Mouse (Mus musculus) embryo, embryonic 11.5 days (tissue): ENCODE results near the gene Eef1akmt2.

ENCODE experiments used
- DNase-seq: peaks from one replicate; pipeline ENCODE4 v3.0.0-alpha.2; 2012; ENCODE audit warnings: low read depth, low spot score

Gene Eef1akmt2

DNA sequence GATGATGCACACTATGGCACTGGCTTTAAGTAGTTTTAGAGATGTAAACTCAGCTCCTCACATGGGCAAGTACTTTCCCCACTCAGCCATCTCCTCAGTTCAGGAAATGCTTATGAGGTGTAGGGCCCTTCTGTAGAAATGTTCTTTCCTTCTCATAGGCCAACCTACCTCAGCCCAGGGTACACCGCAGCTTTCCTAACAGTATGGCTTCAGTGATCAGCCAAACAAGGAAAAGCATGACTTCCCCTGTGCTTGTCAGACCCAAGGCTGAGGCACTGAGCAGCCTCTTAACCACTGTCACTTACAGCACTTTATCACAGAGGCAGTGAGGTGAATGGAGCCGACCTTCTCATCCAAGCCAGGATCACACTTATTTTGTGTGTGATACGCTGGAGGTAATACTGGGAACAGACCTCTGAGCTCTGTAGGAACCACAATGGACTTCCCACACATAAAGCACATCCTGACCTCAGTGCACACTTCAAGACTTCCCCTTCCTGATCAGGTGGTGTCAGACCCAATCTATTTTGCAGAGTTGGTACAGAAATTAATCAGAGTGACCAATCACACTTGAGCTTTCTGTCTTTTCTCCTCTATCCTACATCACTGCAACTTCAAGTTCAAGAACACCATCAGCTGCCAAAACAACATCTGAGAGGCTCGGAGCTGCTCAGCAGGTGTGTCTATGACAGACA is 64.8 kb downstream of the Eef1akmt2 start:
- no peak for DNase-seq

DNA sequence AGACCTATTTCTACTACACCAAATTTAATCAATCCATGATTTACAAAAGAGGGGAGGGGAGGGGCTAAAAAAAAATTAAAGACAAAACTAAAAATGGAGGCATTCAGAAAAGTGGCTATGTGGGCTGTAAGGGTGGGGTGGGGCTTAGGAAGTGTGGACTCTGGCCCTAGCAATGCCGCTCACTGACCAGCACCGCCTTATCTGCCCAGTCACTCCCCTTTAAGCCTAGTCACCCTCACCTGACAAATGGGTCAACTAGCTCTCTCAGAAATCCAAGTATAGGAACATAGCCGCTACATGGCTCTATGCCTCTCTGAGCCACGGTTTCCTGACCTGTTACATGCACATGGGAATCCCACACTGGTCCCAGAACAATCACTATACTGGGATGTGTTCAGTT is 65.5 kb downstream of the Eef1akmt2 start:
- no peak for DNase-seq

DNA sequence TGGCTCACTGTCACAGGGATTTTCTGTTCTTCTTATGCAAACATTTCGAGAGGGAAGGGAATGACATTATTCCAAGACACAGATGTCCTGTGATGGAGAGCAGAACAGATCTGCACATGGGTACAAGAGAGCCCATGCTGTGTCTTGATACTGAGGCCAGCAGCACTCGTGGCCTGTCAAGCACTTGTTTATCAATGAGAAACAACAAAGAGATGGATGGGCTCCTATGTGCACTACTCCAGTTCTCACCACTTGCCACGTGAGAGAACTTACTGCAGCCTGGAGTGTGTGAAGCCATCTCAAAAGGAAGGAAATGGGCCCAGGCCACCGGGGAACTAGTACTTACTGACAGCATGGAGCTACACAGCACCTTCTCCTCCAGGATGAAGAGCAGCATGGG is 66.0 kb downstream of the Eef1akmt2 start:
- no peak for DNase-seq

DNA sequence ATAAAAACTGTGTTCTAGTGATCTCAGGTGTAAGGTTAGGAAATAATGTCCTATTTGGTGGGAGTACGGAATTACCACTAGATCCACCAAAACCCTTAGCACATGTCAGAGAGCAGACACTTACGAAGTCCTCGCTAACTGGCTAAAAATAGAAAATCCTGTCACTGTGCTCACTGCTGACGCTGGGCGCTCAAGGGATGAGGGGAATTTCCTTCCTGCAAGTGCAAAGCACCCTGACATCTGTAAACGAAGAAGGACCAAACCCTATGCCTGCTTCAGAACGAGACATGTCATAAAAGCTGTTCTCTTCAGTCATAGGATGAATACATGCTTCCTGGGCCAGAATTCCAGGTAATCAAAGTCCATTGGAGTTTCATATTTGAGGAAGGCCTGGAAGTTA is 66.5 kb downstream of the Eef1akmt2 start:
- no peak for DNase-seq

DNA sequence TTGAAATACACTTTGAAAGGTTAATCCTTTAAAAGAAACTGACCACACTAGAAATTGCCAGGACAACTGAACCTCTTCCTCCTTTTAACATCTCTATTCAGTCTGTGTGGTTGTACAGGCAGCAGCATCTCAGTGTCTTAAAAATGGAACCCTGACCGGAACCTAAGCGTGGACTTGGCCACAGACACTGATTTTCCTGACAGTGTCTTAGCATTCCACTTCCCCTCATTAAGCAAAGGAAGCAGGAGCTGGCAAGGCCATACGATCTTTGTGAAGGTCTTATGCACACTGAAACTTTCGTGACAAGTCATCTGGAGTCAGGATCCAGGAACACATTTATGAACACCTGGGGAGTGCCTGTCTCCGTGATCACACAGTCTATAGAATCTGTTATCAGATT is 68.4 kb downstream of the Eef1akmt2 start:
- no peak for DNase-seq

DNA sequence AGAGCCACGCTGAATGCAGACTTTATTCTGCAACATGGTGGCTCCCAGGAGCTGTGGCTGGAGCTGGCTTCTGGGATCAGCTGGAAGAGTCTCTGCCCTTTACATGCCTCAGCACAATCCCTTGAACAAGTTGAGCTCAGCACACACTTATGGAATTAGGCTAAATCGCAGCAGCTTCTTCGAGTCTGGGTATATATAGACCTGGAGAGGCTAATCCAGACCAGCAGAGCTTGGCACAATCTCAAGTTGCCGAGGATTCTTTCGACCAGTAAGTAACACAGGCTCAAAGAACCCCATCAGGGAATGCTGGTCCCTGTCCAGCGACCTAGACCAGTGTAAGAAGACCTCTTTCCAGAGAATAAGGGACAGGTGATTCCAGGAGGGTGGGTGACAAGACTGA is 70.6 kb downstream of the Eef1akmt2 start:
- no peak for DNase-seq

DNA sequence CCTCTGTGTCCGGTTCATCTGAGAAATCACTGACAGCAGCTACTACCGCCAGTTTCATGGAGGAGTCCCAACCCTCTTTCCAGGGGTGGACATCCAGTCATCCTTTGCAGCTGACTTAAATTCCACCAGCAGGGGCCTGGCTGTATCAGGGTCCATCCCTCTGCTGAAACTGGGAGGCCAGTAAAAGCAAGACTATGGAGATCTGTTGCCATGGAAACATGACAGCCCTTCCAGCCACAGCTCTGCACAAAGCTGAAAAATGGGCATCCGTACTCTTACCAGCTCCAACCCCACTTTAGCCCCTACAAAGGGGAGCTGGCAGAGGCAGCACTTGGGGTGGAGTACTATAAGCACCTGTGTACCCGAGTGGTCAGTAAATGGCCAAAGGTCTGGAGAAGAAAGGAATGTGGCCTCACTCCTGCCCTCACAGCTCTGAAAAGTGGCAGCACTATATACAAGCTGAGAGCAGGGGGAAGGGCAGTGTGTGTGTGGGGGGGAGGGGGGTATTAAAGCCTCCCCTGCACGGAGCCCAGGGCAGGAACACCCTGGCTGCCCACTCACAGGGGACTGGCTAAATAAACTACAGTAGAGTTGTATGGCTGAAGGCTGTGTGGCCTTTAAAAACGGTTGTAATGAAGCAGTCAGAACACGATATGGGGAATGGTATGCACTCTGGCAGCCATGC is 71.2 kb downstream of the Eef1akmt2 start:
- DNase-seq = peak; percentile 19

DNA sequence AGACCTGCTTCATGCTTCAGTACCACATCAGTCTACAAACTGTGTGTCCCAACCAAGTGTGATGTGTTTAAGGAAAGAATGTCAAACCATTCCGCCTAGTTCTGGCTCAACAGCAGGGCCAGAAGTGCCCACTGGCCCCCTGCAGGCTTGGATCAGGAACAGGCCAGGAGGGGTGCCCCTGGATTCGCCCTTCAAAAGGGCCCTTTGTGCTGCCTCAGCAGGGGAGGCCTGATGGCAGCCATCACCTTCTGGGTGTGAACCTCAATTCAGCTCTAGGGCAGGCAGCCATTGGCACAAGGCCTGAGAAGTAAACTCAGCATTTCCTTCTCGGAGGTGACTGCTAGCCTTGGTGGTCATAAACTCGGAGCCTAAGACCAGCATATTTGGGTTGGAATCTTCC is 71.9 kb downstream of the Eef1akmt2 start:
- no peak for DNase-seq

DNA sequence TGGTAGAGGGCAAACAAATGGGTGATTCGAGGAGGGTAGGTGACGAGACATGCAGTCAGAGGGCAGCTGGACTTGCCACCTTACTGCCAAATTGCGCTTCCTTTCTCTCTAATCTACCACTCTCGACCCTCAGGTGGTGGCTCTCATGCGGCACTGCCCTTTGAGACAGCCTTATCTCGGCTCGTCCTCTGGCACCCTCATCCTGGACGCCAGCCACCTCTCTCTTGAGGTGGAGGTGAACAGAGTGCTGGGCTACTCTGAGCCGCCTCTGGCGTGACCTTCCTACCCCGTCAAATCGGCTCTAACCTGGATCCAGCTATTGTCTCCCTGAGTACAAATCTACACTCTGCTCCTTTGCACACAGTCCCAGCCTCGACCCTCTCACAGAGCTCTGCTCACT is 73.8 kb downstream of the Eef1akmt2 start:
- DNase-seq = no peak

DNA sequence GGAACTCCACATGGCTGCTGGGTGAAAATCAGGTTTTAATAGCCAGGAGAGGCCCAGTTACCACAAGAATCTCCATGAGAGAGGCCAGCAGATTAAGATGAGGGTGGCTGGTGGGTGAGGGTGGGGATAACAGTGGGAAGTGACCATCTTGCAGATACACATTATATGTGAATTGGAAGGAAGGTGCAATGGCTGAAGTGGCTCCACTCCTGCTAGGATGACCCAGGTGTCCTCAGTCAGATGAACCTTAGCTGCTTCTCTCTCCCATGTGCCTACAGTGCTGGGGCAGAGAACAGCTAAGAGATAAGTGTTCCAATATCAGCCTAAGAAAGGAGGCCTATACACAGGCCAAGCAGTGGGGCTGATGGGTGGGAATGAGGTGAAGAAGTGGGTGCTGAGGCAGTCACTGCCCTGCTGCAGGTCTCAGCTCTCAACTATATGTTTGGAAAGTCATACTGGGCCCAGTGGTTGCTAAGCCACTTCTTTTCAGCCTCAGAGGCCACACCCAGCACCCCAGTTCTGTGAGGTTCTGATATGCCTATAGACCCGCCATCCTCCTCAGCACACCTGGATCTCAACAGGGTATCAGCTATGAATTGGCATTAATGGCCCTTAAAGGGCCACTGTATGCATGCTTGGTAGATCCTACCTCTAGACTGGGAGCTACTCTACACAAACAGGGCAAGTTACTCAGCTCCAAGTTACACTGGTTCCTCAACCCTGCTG is 74.6 kb downstream of the Eef1akmt2 start:
- DNase-seq = no peak
